ENCODE assay signal across 18 mouse cellular contexts in the genomic region with DNA sequence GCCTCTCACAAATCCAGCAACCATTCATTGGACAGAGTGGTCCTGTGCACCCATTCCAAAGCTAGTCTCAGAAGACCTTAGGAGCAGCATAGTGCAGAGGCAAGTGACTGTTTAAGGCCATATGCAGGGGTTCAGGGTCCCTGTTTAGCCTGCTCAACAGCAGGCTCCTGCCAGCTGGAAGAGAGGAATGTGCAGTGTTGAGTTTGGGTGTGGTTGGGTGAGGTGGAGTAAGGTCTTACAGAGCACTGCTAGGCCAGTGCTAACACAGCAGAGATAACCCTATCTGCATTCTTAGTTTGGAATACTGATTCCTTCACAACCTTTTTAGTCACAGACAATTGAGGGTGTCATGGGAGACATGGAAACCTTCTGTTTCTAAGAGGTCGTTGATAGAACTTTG.
"Had no signal": no experiment of that assay in that cellular context is flagged by ENCODE, and none has a peak within 500 bp of the region (broad histone marks: within the 10 kb centered on the region; RNA-seq: fewer than 3 reads in every experiment).

No protein-coding gene starts in this region.

- H3K4me1 ChIP-seq: liver, embryonic 13.5 days had no signal

- DNase-seq: kidney, postnatal 25 days; layer of hippocampus, adult 9-11 months; liver, embryonic 13.5 days; lung, adult 2 months; lung, postnatal 14 days; lung, postnatal 4 days; midbrain, embryonic 14.5 days; right cerebral cortex, adult 18-20 months; right cerebral cortex, postnatal 14 days; right cerebral cortex, postnatal 4 days; thymus, adult 2 months; thymus, postnatal 14 days; thymus, postnatal 4 days had no signal

- H3K36me3 ChIP-seq: liver, embryonic 13.5 days; neural tube, embryonic 12.5 days; neural tube, embryonic 15.5 days had no signal

- H3K27ac ChIP-seq: kidney, postnatal 0 days; layer of hippocampus, adult 2 months; liver, embryonic 13.5 days; neural tube, embryonic 12.5 days; neural tube, embryonic 15.5 days had no signal

- H3K4me2 ChIP-seq: liver, embryonic 13.5 days; midbrain, embryonic 11.5 days; neural tube, embryonic 12.5 days; neural tube, embryonic 15.5 days had no signal

- H3K27me3 ChIP-seq: liver, embryonic 13.5 days; neural tube, embryonic 12.5 days; neural tube, embryonic 15.5 days had no signal

- H3K9ac ChIP-seq: liver, embryonic 13.5 days; neural tube, embryonic 12.5 days; neural tube, embryonic 15.5 days had no signal

- H3K9me3 ChIP-seq: liver, embryonic 13.5 days; neural tube, embryonic 12.5 days; neural tube, embryonic 15.5 days had no signal

- H3K4me3 ChIP-seq: layer of hippocampus, adult 2 months; liver, embryonic 13.5 days; neural tube, embryonic 12.5 days; neural tube, embryonic 15.5 days had no signal
